Mouse (Mus musculus) fat pad, adult 2 months (tissue): ENCODE measurements around the gene Phactr1.

Source experiments
- DNase-seq: peaks from one replicate; pipeline ENCODE4 v3.0.0-alpha.2; 2011; ENCODE audit warnings: low read depth, low spot score; ENCODE audit errors: extremely low read depth

The Phactr1 gene

DNA sequence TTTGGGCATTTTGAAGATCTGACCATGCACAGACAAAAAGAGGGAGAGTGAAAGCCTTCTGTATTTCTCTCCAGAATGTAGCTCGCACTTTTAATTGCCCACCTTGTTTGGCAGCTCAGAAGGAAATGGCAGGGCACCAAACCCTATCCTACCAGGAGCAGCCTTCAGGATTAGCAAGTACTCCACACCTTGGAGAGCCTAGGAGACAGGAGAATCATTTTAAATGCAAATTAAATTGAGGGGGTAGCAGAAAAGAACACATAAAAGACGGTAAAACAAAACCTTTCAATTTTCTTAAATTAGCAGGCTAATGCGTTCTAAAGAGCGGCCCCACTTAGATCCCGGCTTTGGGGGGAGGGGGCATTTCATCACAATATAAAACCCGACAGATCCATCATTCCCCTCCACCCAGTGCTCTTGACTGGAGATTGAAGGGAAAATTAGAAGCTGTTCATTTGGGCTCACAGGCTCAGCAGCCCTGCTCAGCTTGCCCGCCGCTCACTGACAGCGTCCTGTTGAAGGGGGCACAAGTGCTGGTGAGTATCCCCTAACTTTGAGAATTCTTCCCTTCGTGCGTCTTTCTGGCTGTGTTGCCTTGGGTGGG is at the start of gene Phactr1:
Phactr1 (plus strand) TSS at position 233 of the 604 bp plus-strand sequence.
- DNase-seq, result no peak

DNA sequence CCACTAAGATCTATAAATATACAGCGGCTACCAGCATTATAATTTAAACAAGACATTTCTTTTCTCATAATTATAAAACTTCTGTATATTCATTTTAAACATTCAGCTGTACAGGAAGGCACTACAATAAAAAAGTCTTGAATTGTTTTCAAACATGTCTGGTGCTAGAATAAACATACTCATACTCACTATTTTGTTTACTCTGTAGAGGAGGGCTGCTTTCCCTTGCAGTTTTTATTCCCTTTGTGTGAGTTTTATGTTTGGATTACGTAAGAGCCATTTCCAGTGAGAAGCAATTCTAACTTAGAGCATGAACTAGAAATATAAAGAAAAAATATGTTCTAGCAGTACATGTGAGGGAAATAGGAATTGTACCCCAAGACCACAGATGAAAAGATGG is 45.5 kb upstream of the Phactr1 start:
- DNase-seq, result no peak

- DNase-seq, result no peak
These were observed 30.2 kb upstream of the Phactr1 start for GRCm38 (mm10) chr13:42650228-42650627.

DNA sequence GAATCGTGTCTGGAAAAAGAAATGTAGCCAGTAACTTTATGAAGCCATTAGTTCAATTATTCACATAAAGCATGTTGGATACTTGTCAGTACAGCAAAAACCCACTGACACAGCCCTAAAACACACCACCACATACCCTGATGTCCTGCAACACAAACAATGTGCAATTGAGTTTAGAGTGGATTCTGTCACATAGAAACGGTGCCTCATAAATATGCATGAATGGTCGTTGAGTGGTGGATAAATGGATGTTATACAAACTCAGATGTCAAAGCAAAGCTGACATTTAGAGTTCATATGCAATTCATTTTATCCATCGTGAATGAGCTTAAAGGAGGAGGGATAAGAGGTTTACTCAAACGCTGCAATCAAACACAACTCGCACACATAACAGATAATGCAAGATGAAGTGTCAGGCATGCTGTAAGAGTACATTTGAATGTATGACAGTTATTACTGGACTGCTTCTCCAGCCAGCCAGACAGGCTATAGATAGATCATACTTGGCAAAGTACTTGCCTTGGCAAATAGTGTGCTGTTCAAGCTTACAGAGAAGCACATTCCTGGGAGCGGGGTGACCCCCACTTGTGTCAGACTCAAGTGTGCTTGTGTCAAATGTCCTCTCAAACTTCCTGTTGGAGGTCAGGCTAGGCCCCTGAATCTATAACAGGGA is 23.6 kb upstream of the Phactr1 start:
- DNase-seq, result no peak

DNA sequence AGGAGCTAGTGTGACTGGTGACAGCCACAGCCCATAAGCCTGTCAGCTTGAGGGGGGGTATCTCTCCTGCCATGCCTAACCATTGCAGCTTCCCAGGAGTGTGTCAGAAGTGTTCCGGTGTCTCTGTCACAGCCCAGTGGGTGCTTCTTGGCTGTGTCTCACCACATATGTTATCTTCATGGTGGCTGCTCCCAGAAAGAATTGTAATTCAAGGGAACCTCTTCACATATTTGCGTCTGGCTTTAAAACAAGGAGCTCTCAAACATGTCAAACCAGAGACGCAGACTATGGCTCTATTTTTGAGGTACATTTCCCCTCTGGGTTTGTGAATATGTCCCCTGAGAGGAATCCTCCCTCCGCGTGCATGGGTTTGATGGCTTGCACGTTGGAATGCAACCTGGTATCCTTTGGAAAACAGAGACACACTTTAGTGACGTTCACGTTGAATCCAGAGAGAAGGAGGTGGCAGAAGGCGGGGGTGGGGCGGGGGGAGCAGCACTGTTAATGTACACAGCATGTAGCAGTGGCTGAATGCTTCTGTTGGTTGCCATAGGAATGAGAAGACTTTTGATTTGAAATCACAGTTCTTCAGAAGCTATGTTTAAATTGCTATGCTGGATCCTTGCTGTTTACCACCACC is 8.7 kb upstream of the Phactr1 start:
- no peak for DNase-seq

DNA sequence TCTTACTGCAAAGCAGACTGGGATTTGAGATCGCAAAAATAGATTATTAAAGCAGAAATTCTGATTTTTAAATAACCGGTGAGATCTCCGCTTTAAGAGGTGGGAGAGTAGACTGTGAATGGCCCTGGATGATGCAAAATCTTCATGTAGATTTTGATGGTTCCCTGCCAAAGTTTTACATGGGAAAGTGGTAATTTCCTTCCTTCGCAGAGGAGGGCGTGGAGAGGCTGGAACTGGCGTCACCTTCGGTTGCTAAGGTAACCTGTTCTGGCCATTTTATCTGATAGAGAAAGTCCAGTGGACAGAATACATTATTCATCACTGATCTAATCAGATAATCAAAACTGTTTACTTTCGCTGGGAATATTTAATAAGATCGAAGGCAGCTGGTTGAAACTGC is 876 bp downstream of the Phactr1 start:
- no peak for DNase-seq

DNA sequence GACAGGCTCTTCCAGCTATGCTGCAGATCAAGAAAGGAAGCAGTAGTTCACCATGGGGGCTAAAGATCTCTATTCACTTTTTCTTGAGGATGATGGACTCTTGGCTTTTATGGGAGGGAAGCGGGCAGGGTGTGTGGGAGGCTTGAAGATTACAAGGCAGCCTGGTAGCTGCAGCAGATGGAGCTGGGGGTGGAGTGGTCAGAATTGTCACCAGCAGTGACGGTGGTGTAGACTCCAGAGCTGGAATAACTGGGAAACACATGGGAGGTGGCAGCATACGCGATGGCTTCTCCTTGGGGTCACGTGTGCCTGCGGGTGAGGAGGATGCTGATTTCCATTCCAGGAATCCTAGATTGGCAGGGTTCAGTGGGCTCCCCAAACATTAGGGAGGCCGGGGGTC is 3.8 kb downstream of the Phactr1 start:
- DNase-seq, result no peak

DNA sequence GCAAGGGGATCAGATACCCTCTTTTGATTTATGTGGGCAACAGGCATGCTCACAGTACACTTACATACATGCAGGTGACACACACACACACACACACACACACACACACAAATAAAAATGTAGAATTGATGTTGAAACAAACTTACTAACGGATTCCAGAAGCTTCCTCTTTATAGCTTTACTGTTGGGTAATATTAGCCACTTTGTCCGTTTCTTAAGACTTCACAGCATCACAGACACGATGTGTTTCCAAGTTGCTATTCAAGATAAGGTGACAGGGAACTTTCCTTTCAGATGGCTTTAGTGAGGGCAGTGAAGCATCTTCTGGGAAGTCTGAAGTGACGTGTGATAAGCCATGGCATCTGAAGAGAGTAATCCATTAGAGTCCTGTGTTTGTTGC is 11.8 kb downstream of the Phactr1 start:
- DNase-seq, result no peak

DNA sequence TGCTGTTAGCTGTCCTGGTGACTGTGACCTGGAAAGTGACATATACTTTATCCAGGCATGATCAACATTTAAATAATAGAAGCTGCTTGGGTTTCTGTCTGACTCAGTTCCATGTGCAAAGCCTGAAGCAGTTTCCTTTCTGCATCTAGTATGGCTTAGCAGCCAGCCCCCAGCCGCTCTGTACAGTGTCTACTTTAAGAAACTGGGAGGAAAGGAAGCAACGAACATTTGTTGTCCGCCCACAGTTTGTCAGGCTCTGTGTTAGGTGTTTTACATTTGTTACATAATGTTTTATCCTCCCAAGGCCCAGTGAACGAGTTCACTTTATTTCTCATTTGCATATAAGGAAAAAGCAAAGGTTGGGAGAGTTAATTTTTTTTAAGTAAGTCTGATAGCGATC is 16.2 kb downstream of the Phactr1 start:
- DNase-seq, result no peak

DNA sequence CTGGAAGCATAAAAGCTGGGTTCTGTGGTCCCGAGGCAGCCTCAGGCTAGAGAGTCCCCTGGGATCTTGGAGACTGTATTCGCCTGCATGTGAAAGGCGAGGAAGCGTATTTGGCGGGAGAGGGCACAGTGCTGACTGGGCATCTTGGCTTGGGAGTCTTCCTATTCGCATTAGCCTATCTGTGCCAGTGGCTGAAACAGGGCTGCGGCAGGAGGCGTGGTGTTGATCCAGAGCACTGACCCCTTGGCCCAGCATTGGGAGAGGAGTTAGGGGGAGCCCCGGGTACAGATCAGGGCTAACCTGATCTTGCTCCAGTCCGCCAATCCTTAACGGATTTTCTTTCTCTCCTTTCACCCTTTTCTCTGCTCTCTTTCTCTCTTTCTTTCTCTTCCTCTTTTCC is 28.7 kb downstream of the Phactr1 start:
- no peak for DNase-seq

- no peak for DNase-seq
These were observed 29.3 kb downstream of the Phactr1 start for GRCm38 (mm10) chr13:42709611-42710331.

- no peak for DNase-seq
These were observed 31.1 kb downstream of the Phactr1 start for GRCm38 (mm10) chr13:42711510-42711909.

- DNase-seq, result no peak
These were observed 39.0 kb downstream of the Phactr1 start for GRCm38 (mm10) chr13:42719401-42719800.

GRCm38 (mm10) chr13:42720135-42720534 is 39.7 kb downstream of the Phactr1 start:
- DNase-seq, result no peak

GRCm38 (mm10) chr13:42720648-42721047 is 40.2 kb downstream of the Phactr1 start:
- no peak for DNase-seq

DNA sequence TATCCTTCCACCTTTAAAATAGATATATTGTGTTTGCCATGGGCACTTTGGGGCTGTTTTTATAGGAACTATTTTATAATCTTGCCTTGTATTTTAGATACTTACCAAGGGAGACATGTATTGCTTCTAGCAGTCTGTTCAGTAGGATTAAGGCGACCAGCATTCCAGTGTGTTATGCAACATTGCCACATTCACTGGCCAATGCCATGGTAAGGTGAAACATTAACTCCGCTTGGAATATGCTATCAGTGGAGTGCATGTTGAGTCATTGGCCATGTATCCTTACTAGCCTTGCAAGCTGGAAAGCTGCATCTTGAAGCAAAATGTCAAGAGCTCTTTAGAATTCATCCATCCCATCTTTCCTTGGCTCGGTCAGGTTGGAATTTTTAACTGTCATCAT is 43.6 kb downstream of the Phactr1 start:
- DNase-seq, result no peak

DNA sequence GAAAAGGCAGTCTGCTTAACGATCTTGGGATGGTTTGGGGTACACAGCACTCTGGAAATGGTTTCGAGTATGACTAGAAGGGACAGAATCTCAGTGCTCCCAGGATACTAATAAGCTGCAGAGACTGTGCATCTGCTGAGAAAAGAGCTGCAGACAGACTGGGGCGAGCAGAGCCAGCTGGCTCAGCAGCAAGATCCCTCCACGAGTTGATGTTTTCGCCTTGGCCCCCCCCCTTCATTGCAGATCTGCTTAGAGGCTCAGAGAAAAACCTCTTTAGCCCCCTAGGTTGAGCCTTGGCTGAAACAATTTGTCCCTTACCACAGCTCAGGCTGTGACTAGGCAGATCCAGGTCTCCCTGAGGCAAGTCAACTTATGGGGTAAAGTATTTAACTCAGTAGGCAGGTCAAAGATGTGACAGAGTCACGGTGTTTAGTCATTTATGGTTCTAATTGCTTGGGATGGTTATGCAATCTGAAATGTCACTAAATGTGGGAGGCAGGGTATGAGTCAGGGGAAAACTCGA is 45.3 kb downstream of the Phactr1 start:
- DNase-seq, result no peak

GRCm38 (mm10) chr13:42737486-42737885 is 57.1 kb downstream of the Phactr1 start:
- DNase-seq, result no peak

DNA sequence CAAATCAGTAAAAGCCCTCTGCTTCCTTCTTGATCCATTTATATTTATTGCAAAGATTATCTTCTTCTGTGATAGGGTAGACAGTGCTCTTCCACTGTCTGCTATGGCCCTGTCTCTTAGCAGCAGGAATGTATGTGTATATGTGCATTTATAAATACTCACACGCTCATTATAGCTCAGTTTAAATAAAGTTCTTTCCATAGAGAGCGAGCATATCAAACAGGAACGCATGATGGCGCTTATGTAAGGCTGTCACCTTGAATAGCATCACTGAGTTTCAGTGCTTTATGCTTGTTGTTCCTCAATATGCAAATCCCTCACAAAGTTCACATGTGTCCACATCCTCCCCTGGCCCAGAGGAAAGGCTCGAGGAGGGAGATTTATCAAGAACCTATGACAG is 57.7 kb downstream of the Phactr1 start:
- DNase-seq, result no peak

GRCm38 (mm10) chr13:42742226-42742625 is 61.8 kb downstream of the Phactr1 start:
- no peak for DNase-seq

DNA sequence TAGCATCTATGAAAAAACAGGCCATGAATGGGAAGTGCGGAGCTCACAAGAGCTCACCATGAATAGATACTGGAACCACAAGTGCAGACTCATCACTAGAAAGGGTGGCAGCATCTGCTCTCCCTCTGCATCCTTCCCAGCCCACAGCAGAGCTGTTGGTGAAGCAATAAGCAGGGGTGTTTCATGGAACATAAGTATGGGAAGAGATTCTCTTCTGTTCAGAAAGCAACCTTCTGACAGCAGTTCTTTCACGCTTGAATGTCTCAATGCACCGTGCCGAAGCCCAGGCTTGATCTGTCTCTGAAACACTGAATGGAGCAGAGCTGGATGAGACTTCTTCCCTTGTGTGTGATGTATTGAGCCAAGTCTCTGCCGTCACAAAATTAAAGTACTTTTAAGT is 64.0 kb downstream of the Phactr1 start:
- DNase-seq, result no peak
